Mouse (Mus musculus): ENCODE measurements at regions not wholly inside any gene's neighbourhood (a gene's known extent, or its start where the extent isn't known, plus 50 kb on each side); places are given as distances from the start of the nearest gene placed in this dataset.
"Not testable (repeated sequence)": the region's sequence is repeated elsewhere in the genome, so short reads cannot be mapped to it uniquely, and the experiment has no call there.

- no peak for DNase-seq (ENCODE audit: low spot score in 2 of 2)
Observed at GRCm38 (mm10) chr4:110038696-110039095, 60.8 kb downstream of the Dmrta2 start.

DNA sequence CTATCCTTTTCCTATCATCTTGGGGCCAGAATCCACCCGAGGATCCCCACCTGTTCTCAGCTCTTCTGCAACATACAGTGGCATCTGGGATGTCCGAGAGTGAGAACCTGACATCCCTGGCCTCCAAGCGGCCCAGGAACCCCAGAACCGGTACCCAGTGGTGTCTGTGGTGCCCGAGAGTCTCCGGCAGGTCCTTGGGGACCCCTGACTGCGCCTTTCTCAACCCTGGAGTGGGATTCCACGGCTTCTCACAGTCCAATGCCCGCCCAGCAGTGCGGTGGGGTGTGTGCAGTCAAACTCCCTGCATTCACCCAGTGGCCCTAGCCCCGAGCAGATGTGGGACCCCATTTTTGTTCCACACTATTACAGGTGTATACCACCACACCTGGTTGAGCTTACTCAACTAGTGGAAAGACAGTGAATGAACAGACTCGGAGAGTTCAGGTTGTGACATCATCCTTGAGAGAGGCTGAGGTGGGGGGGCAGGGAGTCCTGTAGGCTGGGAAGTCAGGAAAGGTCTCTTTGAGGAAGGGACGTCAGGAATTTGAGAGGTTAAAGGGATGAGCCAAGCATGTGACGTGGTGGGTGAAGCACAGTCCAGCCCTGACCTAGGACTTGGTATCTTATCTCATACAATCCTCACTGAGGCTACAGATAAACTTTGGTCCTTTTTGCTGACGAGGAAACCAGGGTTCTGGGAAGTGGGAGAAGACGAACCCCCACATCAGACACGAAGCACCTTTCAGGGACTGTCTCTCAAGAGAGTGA, 67.2 kb downstream of the Dmrta2 start:
- no peak for DNase-seq (ENCODE audit: low spot score in 2 of 2)

DNA sequence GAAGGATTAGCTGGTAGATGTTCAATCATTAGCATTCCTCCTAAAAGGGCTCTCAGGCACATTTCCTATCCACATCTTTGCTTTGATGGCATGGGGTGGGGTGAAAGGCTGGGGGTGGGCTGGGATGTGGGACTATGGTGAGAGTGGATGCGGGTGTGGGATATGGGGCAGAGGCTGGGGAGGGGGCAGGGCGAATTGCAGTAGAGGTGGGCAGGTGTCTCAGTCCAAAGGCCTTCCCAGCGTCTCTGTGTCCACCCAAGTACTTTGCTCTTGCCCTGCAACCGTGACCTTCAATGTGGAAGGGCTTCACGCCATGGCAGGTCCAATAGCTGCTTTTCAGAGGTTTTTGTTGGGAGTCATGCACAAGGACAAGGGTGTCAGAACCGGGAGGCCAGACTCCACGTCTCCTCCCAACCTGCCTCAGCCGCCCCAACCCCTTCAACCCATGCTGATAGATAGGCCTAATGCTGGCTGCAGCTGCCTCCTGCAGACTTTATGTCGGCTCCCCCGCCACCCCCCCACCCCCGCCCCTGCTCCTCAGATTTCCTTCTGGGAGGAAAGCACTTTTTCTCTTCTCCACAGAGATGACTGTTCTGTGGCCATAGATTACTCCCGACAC, 67.9 kb downstream of the Dmrta2 start:
- DNase-seq (ENCODE audit: low spot score in 2 of 2): no peak

DNA sequence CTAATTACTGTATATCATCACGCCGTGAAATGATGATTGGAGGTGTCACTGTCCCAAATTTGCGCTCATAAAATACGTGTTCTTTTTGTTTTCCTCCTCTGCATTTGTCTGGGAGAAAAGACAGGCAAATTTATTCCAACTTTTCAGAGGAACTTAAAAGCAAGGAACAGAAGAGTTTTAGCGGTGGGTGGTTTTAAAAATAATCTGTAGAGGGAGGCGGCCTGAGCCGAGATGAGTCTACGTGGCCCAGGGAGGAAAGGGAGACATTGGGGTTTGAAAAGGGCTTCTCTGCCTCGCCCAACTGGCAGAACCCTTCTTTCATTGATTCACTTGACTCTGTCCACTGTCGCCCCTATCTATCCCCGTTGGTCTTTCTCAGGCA, 68.4 kb downstream of the Dmrta2 start:
- DNase-seq (ENCODE audit: low spot score in 2 of 2): no peak

DNA sequence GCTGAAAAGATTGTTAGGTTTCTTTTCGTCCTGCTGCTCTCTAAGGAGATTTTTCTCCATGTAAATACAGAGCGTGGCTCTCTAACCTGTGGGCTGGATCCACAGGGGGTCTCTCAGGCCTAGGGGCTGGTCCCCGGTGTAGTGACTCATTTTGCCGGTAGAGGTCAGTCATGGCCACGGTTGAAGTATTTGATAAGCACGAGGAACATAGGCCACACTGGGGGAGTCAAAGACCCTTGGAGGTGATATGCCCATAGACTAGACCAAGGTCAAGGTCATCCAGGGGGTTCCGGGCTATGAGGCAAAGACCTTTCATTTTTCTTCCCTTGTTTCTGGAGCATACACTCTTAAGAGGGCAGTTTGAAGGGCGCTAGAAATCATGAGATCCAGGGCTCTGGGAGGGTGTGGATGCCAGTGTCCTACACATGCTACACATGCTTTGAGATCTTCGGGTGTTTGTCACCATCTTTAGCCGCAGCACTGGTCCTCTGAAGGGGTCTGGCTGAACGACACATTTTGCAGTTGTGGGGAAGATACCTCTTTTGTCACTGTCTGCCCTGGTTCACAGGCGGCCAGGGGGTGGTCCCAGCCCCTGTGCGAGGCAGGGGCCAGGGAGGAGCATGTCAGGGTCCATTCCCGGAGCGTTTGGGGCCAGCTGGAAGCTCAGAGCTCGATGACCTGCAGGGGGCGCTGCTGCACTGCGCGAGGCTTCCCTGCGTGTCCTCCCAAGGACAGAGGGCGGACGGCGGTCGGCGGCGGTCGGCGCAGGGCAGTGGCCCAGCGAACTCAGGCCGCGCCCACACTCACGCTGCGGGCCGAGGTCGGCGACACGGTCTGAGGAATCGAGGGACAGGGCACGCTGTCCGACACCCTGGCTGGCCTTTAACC, 72.8 kb downstream of the Dmrta2 start:
- peak; percentile 71 to 88 for DNase-seq (ENCODE audit: low spot score in 2 of 2)

GRCm38 (mm10) chr4:110051281-110051665, 73.4 kb downstream of the Dmrta2 start:
- no peak for DNase-seq (ENCODE audit: low spot score in 2 of 2)

DNA sequence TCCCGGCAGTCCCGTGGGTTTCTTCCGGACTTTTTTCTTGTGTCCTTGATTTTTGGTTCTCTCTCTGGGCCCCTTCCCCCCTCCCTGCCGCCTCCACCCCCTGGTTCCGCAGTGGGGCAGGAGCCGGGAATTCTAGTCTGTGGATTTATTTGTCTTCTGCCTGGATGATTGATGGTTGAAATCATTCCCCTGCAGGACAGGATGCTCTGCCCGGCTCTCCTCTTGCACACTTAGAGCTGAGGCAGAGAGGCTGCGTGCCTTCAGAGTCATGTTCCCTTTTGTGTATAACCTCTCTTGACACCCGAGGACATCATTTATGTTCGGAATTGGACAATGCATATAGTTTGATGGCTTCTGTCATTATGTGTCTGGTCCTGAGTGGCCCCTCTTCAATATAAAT, 74.0 kb downstream of the Dmrta2 start:
- DNase-seq (ENCODE audit: low spot score in 2 of 2): no peak

GRCm38 (mm10) chr4:110052998-110053397, 75.1 kb downstream of the Dmrta2 start:
- no peak for DNase-seq (ENCODE audit: low spot score in 2 of 2)

- DNase-seq (ENCODE audit: low spot score in 2 of 2): no peak
Observed at GRCm38 (mm10) chr4:110073836-110074235, 96.0 kb downstream of the Dmrta2 start.

DNA sequence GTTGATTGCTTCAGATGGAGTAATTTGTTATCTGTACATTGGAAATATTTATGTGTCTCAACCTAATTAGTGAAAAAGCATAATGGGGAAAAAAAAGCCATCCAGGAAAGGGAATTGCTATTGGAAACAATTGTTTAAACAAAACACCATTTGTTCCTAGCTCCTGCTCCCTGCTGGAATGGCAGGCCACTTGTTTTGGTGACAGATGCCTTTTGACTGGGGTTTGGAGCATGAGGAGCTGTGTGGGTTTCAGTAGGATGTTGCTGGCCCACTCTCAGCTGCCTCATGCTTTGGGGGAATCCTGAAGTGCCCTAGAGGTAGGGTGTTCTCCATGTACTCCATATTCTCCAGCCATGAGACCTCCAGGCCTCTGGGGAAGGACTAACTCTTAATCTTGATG, 105.5 kb downstream of the Dmrta2 start:
- DNase-seq (ENCODE audit: low spot score in 2 of 2): peak; percentile 39 to 55

- DNase-seq (ENCODE audit: low spot score in 2 of 2): no peak
Observed at GRCm38 (mm10) chr4:110087570-110088247, 109.9 kb downstream of the Dmrta2 start.

DNA sequence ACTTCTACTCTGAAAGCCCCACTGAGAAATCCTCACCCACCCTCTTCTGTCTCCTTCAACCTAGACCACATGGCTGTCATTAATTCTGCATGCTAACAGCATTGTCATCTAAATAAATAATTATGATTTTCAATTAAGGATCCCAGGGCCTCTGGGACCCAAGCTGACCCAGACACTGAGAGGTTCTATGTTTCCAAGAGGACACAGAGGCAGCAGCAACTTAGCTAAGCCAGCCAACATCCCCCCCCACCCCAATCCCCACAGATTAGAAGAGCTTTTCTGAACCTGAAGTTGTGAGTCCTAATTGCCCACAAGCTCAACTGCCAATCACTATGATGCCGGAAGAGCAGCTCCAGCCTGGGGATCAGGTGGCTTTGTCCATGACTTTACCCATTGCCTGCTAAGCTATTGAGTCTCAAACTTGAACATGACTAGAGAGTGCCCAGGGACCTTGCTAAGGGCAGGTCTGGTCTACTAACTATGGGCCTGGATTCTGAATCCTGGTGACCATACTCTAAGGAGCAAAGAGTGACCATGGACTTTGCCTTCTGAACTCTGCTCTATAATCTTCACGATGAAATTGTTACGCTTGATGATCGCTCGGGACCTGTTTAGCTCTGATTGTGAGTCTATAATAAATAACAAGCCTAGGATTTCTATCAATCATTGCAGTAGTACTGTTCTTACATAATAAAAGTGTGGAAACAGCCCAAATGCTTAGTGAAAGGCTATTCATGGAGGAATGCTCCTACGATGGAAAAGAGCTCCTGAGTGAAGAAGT, 115.4 kb downstream of the Dmrta2 start:
- DNase-seq (ENCODE audit: low spot score in 2 of 2): no peak

DNA sequence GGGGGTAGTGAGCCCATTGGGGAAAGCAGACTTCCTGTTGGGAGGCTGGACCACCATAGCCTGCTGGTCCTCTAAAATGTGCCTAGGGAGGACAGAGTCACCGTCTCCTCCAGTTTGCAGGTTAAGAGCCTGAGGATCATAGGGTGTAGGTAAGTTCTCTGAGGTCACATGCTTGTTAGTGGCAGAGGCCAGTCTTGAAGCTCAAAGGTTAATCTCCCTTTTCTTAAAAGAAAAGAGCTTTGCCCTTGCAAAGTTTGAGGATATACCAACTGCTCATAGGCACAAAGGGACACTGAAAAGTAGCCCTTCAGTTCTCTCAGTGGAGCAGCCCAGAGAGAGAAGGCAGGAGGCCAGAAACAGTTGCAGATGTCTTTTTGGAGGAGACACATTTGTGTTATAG, 116.7 kb downstream of the Dmrta2 start:
- no peak for DNase-seq (ENCODE audit: low spot score in 2 of 2)

DNA sequence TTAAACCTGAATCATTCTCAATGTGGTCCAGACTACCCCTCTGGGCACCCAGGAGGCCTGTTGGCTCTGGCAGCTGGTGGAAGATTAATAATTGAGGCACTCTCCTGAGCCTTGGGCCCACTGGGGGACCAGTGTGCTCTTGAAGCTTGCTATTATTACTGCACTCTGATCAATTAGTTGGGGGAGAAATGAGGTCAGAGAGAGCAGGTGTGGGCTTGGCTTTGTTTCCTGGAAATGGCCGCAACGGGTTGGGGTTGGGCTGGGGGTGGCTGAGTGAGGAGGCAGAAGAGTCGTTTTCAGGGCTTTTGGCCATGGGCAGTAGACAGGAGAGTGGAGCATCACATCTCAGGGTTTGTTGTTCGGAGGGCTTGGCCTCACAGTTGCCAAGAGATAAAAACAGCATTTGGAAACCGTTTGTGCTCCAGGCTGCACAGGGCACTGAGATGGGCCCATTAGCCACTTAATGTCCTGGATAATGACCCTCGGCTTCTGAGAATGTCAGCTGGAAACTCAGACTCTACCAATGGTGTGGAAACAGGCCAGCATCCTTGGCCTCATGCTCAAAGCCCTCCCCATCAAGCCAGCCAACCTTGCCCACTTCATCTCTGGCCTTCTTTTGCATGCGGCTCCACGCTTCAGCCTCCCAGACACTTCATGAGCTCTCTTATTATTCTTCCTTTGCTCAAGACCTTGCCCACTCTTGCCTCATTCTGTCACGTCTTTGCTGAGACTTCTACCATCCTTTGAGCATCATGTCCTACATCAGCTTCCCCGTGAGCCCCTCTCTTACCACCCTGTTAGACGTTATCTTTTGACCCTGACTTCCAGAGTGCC, 118.1 kb downstream of the Dmrta2 start:
- DNase-seq (ENCODE audit: low spot score in 2 of 2): no peak

GRCm38 (mm10) chr4:110104119-110104518, 126.3 kb downstream of the Dmrta2 start:
- DNase-seq (ENCODE audit: low spot score in 2 of 2): not testable (repeated sequence)

- DNase-seq (ENCODE audit: low spot score in 2 of 2): no peak
Observed at GRCm38 (mm10) chr4:110106620-110107243, 128.9 kb downstream of the Dmrta2 start.

DNA sequence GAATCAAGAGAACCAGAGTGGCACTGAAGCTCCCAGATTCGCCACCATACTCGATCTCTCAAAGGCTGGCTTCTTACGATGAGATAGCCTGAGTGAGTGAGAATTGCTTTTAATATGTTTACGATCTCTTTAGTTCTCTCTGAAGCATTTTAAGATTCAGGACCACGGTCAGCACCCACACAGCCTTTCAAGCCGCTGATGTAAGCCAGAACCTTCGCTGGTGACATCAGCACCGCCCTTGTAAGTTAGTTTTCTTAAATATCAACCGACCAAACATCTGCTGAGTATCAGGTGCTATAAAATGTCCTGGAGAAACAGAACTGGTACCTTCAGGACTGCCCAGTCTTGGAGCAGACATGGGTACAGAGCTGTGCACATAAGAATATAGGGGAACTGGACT, 141.6 kb downstream of the Dmrta2 start:
- DNase-seq (ENCODE audit: low spot score in 2 of 2): no peak

GRCm38 (mm10) chr4:110119874-110120273, 142.0 kb downstream of the Dmrta2 start:
- DNase-seq (ENCODE audit: low spot score in 2 of 2): no peak

- DNase-seq (ENCODE audit: low spot score in 2 of 2): no peak
Observed at GRCm38 (mm10) chr4:110120761-110121160, 142.9 kb downstream of the Dmrta2 start.

Data from layer of hippocampus, adult 18-20 months (tissue).